Mouse (Mus musculus): Measurements from ENCODE around the gene Sipa1l2. TPM values are rescaled to one million over a fixed set of nuclear protein-coding genes. Genes with fewer than 3 reads are reported as not detected.
A peak's percentile ranks its signal among the peaks of the same experiment; 100 is the strongest.

Gene Sipa1l2
- total RNA-seq, 2 experiments from 2014 or later: 34.3 to 48.1 TPM

DNA sequence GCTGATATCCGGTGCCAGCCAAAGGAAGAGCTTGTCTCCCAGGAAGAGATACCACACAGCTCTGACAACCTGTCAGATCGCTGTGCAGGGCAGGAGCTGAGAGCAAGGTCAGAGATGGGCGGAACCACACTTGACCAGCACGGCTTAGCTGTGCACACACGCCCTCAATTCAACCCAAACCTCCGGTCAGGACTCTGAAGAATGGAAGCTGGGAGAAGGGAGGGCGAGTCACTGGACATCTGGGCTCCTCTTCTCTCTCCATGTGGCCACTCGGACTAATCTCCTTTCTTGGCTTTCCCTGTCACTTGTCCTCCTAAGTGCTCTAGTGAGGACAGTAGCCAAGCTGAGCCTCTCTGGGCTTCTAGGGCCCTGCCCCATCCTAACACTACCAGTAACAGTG is 53.9 kb downstream of the Sipa1l2 start:
- no peak for DNase-seq (ENCODE audit: low spot score in 2 of 2)

- DNase-seq (ENCODE audit: low spot score in 2 of 2): no peak
These were observed 55.7 kb downstream of the Sipa1l2 start for GRCm38 (mm10) chr8:125513935-125514334.

DNA sequence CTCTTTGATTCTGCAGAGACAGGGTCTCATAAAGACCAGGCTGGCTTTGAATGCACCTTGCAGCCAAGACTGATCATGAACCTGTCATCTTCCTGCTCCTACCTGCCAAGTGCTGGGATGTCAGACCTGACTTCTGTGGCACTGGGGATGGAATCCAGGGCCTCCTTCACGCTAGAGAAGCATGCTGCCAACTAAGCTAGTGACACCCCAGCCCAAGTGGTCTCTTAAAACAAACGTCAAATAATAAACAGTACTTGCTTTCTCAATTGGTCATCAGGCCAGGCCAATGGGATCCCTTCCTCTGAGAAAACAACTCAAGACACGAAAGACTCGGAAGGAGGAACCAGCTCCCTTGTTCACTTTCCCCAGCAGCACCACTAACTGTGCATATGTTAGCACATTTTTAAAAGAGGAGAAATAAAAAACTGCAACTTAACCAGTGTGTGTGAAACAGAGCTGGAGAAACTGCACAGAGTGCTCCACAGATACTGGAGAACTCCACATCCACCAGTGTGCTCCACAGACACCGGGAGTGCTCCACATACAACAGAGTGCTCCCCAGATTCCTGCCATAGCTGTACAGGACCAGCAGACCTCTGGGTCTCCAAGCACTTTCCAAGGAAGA is 56.3 kb downstream of the Sipa1l2 start:
- DNase-seq (ENCODE audit: low spot score in 2 of 2): no peak

DNA sequence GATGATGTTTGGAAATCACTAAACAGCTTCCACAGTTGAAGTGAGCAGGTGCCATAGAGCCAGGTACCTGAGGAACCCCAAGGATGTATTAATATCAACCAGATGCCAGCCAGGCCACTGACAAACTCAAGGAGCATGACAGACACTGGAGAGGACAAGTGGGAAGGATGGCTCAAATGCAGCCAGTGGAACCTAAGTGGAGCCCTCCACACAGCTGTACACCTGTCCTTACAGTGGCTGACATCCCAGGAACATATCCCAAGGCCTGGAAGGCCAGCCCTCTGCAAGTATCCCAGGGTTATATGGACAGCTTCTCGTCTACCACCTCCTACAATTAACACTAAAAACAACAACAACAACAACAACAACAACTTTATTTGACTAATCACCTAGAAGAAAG is 57.0 kb downstream of the Sipa1l2 start:
- DNase-seq (ENCODE audit: low spot score in 2 of 2): no peak

DNA sequence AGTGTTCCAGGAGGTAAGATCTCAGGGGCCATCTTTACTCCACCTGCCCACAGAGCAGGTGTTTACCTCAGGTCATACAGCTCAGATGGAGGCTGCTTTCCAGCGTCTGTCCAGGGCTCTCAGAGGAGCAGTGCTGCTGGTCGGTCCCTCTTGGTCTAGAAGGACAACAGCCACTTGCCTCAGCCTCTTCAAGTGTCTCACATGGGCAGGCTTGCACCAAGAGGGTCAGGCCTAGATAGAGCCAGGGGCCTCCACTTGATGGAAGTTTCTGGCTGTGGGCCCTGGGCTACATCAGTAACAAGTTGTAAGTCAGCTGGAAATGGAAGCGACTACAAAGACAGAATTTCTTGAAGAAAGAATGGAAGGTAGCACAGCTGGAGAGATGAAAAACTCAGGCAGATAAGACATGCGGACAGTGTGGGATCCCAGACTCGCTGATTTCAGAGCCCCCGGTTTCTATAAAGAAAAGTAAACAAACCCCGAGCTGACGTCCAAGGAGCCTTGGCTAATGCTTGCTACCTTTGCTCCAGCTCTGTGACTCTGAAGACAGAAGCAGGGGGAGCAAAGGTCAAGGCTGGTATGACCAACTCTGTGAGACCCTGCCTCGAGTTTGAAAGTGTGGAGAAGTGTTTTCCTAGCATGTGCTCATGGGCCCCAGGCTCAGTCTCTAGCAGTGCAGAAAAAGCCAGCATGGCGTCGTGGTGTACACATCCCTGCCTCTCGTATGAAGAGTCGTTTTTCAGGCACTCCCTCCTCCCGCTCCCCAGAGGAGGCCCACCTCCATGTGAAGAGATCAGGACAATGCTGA is 58.5 kb downstream of the Sipa1l2 start:
- DNase-seq (ENCODE audit: low spot score in 2 of 2): no peak

DNA sequence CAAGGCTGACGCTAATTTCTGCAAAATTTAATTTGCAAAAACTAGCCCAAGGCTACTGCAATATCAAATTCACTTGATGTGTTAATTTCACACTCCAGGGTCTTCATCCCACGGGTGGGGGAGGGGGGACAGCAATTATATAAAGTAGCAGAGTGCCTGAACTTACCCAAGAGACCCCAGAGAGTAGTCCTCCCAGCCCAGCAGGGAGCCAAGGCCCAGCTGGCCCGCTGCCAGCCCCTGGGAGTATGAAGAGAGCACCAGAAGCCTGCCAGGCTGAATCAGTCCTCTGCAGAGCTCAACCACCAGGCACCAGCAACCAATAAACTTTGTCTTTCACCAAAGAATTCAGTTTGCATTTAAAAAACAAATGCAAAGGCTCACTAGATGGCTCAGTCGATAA is 59.8 kb downstream of the Sipa1l2 start:
- peak; percentile 50 to 58 for DNase-seq (ENCODE audit: low spot score in 2 of 2)

DNA sequence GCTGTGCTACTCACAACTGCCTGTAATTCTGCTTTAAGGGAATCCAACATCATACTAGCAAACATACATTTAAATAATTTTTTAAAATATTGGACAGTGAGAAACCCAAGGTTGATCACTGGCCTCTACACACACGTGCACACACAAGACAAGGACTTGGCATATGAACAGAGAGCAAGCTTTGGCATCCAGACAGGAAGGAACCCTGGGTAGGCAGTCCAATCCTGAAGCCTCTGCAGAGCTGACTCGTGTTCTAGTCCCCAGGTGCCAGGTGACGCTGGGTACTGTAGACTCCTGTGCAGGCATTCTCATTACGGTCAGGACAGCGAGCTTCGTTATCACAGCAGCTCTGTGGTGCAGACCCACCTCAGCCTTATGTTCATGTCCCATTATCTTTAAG is 60.4 kb downstream of the Sipa1l2 start:
- DNase-seq (ENCODE audit: low spot score in 2 of 2): no peak

GRCm38 (mm10) chr8:125507291-125507690 is 62.3 kb downstream of the Sipa1l2 start:
- no peak for DNase-seq (ENCODE audit: low spot score in 2 of 2)

DNA sequence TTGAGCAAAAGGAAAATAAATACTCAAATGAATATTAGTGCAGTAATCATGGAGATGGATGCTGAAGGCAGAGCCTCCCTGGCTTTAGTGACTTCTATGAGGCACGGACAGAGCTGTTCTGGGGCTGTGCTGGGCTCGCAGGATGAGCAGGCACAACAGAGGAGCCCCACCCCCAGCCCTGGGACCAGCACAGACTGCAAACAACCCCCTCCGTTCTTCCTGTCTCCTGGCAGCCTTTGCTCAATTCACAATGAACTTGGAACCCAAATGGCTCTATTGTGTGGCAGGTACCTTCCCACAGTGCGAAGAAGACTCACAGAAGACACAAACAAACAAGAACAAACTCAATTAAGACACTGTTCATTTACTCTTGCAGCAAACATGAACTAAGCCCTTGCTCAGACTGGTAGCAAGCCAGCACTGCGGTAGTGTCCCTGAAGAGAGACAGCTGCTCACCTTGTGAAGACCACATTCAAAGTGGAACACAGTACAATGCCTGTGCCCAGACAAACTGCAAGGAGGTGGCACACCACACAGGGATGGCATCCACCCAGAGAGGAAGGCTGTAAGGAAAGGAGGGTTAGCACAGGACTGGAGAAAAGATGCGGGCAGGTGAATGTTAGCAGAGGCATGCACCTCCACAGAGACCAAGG is 64.9 kb downstream of the Sipa1l2 start:
- DNase-seq (ENCODE audit: low spot score in 2 of 2): no peak

- DNase-seq (ENCODE audit: low spot score in 2 of 2): no peak
These were observed 65.8 kb downstream of the Sipa1l2 start for GRCm38 (mm10) chr8:125503808-125504207.

- no peak for DNase-seq (ENCODE audit: low spot score in 2 of 2)
These were observed 66.8 kb downstream of the Sipa1l2 start for GRCm38 (mm10) chr8:125502828-125503227.

DNA sequence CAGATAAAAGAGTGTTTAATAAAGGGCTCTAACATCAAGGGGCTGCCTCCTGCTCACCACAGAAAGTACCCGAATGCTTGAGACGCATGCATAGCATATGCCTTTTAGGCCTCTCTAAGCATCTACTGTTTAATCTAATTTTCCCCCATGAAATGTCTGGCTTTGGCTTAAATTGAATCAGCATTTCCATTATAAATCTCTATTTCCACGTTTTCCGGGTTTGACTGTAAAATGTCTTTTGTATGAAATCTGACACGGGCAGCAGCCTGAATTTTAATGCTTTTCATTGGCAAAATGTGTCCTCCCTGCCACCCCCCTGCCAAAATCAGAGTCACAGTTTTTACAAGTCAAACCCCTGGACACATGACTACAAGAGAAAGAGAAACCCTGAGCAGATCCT is 69.6 kb downstream of the Sipa1l2 start:
- no peak for DNase-seq (ENCODE audit: low spot score in 2 of 2)

DNA sequence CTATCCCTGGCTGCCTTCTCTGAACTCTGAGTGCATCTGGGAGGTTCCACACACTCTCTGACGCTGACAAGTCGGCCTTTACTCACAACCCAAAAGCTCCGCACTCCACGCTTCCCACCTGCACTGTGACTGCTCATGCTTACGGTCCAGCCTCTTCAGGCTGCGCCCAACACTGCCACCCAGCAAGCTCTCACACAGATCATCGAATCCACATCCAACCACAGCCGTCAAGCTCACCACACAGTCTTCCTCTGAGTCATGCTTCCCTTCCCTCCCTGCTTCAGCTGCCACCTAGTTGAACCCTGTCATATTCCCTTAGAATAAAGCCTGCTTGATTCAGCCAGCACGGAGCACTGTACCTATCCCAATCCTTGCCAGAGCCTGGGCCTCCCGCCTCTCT is 71.1 kb downstream of the Sipa1l2 start:
- no peak for DNase-seq (ENCODE audit: low spot score in 2 of 2)

- DNase-seq (ENCODE audit: low spot score in 2 of 2): no peak
These were observed 74.1 kb downstream of the Sipa1l2 start for GRCm38 (mm10) chr8:125495545-125495944.

DNA sequence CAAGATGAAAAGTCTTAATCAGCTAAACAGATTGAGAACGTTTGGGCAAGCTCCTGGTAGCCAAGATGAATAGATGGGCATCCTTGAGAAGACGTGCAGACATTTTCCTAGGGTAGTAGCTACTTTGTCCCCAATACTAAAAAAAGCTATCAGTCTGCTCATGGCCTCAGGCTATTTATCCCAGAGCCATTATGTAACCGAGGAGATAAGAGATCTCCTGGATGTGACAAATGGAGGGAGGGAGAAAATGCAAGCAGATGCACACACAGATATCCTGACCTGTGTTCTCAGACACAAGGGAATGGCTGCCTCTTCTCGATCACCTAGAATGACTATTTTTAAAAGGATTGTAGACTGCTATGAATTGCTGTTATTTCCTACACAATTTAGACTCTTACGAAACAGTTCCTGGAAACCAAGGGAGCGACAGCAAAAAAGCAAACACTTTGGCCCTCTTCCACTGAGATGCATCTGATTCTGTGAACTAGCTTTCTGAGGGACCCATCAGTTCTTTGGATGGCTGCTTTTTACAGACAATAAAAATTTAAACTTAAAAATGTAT is 76.3 kb downstream of the Sipa1l2 start:
- DNase-seq (ENCODE audit: low spot score in 2 of 2): no peak

DNA sequence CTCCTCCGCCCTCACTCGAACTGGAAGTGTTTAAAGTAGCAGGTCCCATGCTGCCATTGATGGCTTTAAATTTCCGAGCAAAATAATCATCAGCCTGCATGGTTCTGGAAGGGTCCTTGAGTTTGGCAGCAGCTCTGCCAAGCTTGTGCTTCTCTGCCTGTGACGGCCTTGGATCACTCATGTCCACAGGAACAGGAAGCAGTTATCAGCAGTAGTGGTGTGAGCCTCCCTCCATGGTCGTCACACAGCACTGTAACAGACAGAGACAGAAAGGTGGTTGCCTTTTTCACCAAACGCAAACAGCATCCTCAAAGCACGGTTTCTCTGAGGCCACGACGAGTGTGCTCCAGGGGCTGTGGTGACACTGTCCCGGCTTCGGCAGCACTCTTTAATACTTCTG is 77.2 kb downstream of the Sipa1l2 start:
- DNase-seq (ENCODE audit: low spot score in 2 of 2): no peak

GRCm38 (mm10) chr8:125488747-125489146 is 80.9 kb downstream of the Sipa1l2 start:
- no peak for DNase-seq (ENCODE audit: low spot score in 2 of 2)

GRCm38 (mm10) chr8:125485715-125486114 is 83.9 kb downstream of the Sipa1l2 start:
- DNase-seq (ENCODE audit: low spot score in 2 of 2): no peak

- DNase-seq (ENCODE audit: low spot score in 2 of 2): no peak
These were observed 84.9 kb downstream of the Sipa1l2 start for GRCm38 (mm10) chr8:125484530-125485196.

DNA sequence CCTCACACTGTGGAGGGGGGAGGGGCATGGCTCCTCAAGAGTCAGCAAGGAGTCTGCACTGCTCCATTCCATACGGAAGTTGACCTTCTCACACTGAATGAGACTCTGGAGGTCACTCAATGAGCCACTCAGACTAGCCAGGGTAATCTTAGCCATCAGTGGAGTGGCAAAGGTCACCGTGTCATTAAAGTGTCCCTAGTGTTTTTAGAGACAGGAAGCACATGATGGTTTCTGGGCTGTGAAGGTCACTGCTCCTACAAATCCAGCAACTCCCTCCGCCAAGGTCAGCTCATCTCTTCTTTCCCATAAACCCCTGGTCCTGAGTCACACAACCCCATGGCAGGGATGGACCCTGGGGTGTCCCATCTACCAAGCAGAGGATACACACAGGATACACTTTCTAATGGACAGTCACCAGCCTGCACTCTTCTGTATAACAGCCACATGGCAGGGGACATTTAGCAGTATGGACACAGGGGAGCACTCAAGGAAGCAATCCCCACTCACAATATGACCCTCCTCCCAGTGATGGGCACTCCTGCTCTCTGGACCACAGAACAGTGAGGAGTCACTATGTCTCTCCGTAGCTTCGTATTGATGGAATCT is 87.0 kb downstream of the Sipa1l2 start:
- DNase-seq (ENCODE audit: low spot score in 2 of 2): no peak

- no peak for DNase-seq (ENCODE audit: low spot score in 2 of 2)
These were observed 94.7 kb downstream of the Sipa1l2 start for GRCm38 (mm10) chr8:125474876-125475275.
